Mouse (Mus musculus) C2C12 (cell line): ENCODE measurements around the gene Med12l.

Experiments
- CTCF ChIP-seq: IDR thresholded peaks from one replicate; pipeline ENCODE4 v1.5.1; 2011; ENCODE audit not compliant: control insufficient read depth, insufficient read depth, insufficient read length
- USF1 ChIP-seq: IDR thresholded peaks from one replicate; pipeline ENCODE4 v1.6.1; 2011; ENCODE audit warnings: low read depth, mild to moderate bottlenecking, control low read depth, moderate library complexity

- TF ChIP-seq USF1 (no peak), CTCF (no peak)
Observed at GRCm38 (mm10) chr3:59097421-59097820, 91.8 kb downstream of the Med12l start.
